Mouse (Mus musculus) liver, embryonic 14.5 days (tissue): ENCODE results near the gene Gm49027.

Experiments
- CTCF ChIP-seq: IDR thresholded peaks from 2 replicates; pipeline ENCODE4 v1.5.1; 2016; ENCODE audit warnings: antibody characterized with exemption, low read depth, control low read depth
- EP300 ChIP-seq: IDR thresholded peaks from 2 replicates; pipeline ENCODE4 v1.6.1; 2016; ENCODE audit warnings: antibody characterized with exemption, low read depth

- TF ChIP-seq CTCF, result no peak
- TF ChIP-seq EP300, result no peak
These were observed 31.2 kb upstream of the Gm49027 start for GRCm38 (mm10) chr5:123556451-123556850.
